Mouse (Mus musculus) megakaryocyte progenitor cell, adult 5-6 weeks (primary cell): Measurements from ENCODE around the gene Gtpbp1. TPM values are rescaled to one million over a fixed set of nuclear protein-coding genes. Genes with fewer than 3 reads are reported as not detected.

Source experiments
- total RNA-seq, 2 experiments: library from RNA; stranded (forward) in 1 of 2; stranded (reverse) in 1 of 2; fragments of 157-497, 149-512 nt in 1 of 2; fragments of 200-1000 nt in 1 of 2; gene quantifications; 2 replicates each; pipeline versions ENCODE4 v1.2.3 to v1.2.4; 2015 to 2017

The Gtpbp1 gene
- total RNA-seq, 2 experiments from 2014 or later, result 34.5 to 48.2 TPM

Other genes with a start within 250 kb of the Gtpbp1 start
- gene Csnk1e, start 235.3 kb upstream of the Gtpbp1 start, total RNA-seq (2015), result 32.0 and 45.6 TPM in 2 replicates
- gene Csnk1e, start 235.3 kb upstream of the Gtpbp1 start, total RNA-seq (2017), result 29.1 and 30.7 TPM in 2 replicates
- gene Kcnj4, start 185.6 kb upstream of the Gtpbp1 start, total RNA-seq (2015), result not detected in 2 replicates
- gene Kcnj4, start 185.6 kb upstream of the Gtpbp1 start, total RNA-seq (2017), result not detected in 2 replicates
- 0.12 TPM in 1 of 2 replicates, not detected in the other for gene Kdelr3, start 174.4 kb upstream of the Gtpbp1 start, total RNA-seq (2015)
- 0.21 and 0.30 TPM in 2 replicates for gene Kdelr3, start 174.4 kb upstream of the Gtpbp1 start, total RNA-seq (2017)
- 87.0 and 97.1 TPM in 2 replicates for gene Ddx17, start 144.1 kb upstream of the Gtpbp1 start, total RNA-seq (2015)
- gene Ddx17, start 144.1 kb upstream of the Gtpbp1 start, total RNA-seq (2017), result 129 and 165 TPM in 2 replicates
- 3.4 and 3.5 TPM in 2 replicates for gene Dmc1, start 85.7 kb upstream of the Gtpbp1 start, total RNA-seq (2015)
- 2.9 and 4.0 TPM in 2 replicates for gene Dmc1, start 85.7 kb upstream of the Gtpbp1 start, total RNA-seq (2017)
- 0.61 and 1.5 TPM in 2 replicates for gene Fam227a, start 31.9 kb upstream of the Gtpbp1 start, total RNA-seq (2015)
- 0.92 and 1.4 TPM in 2 replicates for gene Fam227a, start 31.9 kb upstream of the Gtpbp1 start, total RNA-seq (2017)
- gene Cby1, start 31.6 kb upstream of the Gtpbp1 start, total RNA-seq (2015), result 13.8 and 19.0 TPM in 2 replicates
- 47.9 and 65.2 TPM in 2 replicates for gene Cby1, start 31.6 kb upstream of the Gtpbp1 start, total RNA-seq (2017)
- 197 and 207 TPM in 2 replicates for gene Tomm22, start 20.0 kb upstream of the Gtpbp1 start, total RNA-seq (2015)
- gene Tomm22, start 20.0 kb upstream of the Gtpbp1 start, total RNA-seq (2017), result 85.1 and 112 TPM in 2 replicates
- 16.0 and 18.9 TPM in 2 replicates for gene Josd1, start 2.9 kb upstream of the Gtpbp1 start, total RNA-seq (2015)
- gene Josd1, start 2.9 kb upstream of the Gtpbp1 start, total RNA-seq (2017), result 25.1 and 26.2 TPM in 2 replicates
- 83.4 and 84.0 TPM in 2 replicates for gene Sun2, start 51.7 kb downstream of the Gtpbp1 start, total RNA-seq (2015)
- 225 and 233 TPM in 2 replicates for gene Sun2, start 51.7 kb downstream of the Gtpbp1 start, total RNA-seq (2017)
- 15.9 and 16.2 TPM in 2 replicates for gene Dnal4, start 87.0 kb downstream of the Gtpbp1 start, total RNA-seq (2015)
- 12.2 and 12.5 TPM in 2 replicates for gene Dnal4, start 87.0 kb downstream of the Gtpbp1 start, total RNA-seq (2017)
- gene Nptxr, start 113.9 kb downstream of the Gtpbp1 start, total RNA-seq (2015), result 0.15 and 0.20 TPM in 2 replicates
- 0.14 and 0.17 TPM in 2 replicates for gene Nptxr, start 113.9 kb downstream of the Gtpbp1 start, total RNA-seq (2017)
- gene Npcd, start 143.4 kb downstream of the Gtpbp1 start, total RNA-seq (2015), result 0.51 TPM in 1 of 2 replicates, not detected in the other
- 0.34 TPM in 1 of 2 replicates, not detected in the other for gene Npcd, start 143.4 kb downstream of the Gtpbp1 start, total RNA-seq (2017)
- gene Cbx6, start 143.8 kb downstream of the Gtpbp1 start, total RNA-seq (2015), result 5.9 and 6.1 TPM in 2 replicates
- 7.5 and 11.5 TPM in 2 replicates for gene Cbx6, start 143.8 kb downstream of the Gtpbp1 start, total RNA-seq (2017)
- 167 and 177 TPM in 2 replicates for gene Apobec3, start 200.8 kb downstream of the Gtpbp1 start, total RNA-seq (2015)
- gene Apobec3, start 200.8 kb downstream of the Gtpbp1 start, total RNA-seq (2017), result 159 and 166 TPM in 2 replicates